Mouse (Mus musculus) adrenal gland, postnatal 14 days (tissue): ENCODE results near the gene Ttc23l. TPM values are rescaled to one million over a fixed set of nuclear protein-coding genes. Genes with fewer than 3 reads are reported as not detected.
"Not testable (repeated sequence)": the region's sequence is repeated elsewhere in the genome, so short reads cannot be mapped to it uniquely, and the experiment has no call there.

Source experiments
- DNase-seq: peaks from one replicate; pipeline ENCODE4 v3.0.0; 2021; ENCODE audit warnings: mixed read lengths
- long read RNA-seq, 2 experiments: library from polyadenylated mRNA; stranded (forward); transcript quantifications; one replicate each; pipeline ENCODE4 v2.0.0; 2021
- total RNA-seq: library from RNA; stranded (reverse); gene quantifications from 2 replicates; pipeline ENCODE4 v1.2.3, GENCODE M21; 2021

Ttc23l gene
- total RNA-seq, result not detected in 2 replicates
- long read RNA-seq, experiment 1, result 0 reads
- long read RNA-seq, experiment 2, result 0 reads

DNA sequence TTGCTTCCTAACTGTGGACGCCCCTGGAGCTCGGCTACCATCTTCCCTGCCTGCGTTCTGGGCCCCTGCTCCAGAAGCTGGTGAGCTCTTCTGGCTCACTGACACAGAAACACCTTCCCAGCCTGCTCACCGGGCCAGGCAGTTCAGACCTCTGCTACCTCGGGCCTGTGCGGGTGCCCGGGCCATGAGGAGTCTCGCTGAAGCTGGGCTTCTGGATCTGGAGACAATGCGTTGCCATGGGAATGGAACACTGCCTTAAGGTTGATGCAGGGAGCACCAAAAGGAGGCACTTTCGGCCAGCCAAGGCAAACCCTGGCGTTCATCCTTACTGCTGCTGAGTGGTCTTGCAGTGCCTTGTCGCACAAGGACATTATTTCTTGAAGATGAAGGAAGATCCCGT lies at the start of gene Ttc23l:
TSS of gene Ttc23l (minus strand) at position 204 of the 400 bp plus-strand sequence.
- no peak for DNase-seq

DNA sequence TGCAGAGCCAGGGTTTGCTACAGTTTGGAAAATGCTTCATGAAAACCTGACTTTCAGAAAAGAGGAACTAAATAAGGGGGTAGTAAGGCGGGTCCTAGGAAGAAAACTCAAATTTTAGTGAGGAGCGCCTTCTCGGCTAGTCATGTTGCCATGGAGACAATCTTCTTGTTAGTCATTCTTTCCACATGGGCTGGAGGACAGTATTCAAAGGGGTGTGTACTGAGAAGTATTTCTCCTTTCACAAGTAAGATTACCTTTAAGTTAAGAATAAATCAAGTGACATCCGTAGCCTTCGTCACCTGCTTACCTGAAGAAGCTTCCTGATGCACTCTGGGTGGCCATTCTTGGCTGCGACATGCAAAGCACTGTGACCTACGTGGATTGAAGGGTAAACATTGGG lies 40.9 kb upstream of the Ttc23l start:
- peak; percentile 21 for DNase-seq

DNA sequence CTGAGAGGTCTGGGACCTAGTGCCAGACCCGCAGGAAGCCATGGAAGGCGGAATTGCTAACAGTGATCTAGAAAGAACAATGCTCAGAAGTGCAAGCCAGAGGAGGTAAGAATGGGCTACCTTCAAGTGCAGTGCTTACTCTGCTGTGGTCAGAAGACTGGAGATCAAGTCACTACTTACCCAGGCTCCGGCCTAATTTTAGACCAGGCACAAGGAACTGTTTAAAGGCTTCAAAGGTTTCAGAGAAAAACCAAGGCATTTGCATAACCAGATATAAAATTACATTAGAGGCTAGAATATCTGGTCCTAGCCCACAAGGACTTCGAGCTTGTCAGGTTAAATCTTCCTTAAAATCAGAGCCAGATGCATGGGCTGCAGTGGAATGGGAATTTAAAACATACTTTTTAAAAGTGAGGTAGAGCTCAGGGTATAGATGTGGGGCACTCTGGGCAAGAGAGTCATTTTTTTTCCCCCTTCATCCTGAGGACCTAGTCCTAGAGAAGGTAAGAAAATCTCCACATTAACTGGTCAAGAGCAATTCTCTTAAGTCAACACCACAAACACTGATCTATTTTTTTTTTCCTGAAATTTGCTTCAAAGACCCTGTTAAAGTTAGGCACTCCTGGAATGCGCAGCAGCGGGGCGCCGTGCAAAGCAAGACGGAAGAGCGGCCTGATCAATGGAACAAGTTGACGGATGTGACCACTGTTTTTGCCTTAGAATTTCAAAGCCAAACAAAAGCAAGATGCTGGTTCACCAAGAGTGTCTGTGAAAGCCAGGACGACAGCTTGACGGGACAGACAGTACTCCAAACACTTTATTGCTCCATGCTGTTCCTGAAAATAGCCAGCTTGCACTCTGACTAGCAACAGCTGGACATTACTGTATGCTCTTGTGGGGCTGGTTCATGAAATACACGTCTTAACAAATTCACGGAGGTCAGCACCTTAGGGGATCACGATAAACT lies 40.1 kb upstream of the Ttc23l start:
- DNase-seq, result no peak

DNA sequence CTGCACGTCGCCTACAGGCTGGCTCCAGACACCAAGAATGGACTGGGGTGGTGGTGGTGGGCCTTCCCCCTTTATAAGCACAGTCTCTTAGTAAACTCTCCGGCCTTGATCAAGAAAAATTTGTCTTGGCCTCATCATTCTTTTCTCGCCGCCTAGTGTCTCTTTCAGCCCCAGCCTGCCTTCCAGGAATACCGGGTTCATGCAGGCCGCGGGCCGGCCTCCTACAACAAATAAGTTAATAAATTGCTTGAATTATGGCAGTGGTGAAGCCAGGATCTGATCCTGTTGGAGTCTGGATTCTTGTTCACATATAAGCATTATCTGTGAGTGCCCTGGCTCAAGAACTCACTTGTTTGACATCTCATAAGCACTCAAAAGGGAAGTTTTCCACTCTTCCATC lies 38.4 kb upstream of the Ttc23l start:
- DNase-seq, result no peak

DNA sequence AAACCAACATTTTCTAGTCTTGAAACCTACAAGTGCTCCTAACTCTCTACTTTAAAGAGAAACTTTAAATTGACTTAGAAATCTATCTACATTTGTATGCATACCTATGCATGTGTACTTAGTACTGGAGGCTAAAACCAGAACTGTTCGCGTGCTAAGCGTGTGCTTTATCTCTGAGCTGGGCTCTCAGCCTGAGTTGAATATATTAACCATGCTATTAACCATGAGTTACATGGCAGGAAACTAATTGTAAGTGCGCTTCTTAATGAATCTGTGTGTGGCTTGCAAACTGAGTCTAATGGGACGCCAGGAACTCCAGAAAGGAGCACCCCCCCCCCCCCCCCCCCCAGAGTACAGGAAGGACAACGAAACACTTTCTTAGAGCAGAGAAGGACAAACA lies 36.9 kb upstream of the Ttc23l start:
- DNase-seq, result no peak

DNA sequence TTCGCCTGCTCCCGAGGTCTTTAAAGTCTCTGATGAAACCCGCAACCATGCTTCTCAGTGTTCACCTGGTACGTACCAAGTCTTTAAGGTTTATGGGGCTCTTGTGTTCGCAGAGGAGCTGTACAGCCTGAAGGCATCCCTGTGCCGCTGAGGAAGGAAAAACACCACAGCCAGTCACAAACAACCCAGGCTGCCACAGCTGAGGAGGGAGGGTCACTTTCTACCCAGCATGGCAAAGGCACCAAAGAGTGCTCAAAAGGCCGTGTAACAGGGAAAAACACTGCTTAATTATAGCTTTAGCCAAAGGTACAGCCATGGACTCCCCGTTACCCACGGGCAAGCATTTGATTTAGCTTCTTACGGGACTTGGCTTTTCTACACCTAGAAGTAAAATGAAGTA lies 36.4 kb upstream of the Ttc23l start:
- no peak for DNase-seq

DNA sequence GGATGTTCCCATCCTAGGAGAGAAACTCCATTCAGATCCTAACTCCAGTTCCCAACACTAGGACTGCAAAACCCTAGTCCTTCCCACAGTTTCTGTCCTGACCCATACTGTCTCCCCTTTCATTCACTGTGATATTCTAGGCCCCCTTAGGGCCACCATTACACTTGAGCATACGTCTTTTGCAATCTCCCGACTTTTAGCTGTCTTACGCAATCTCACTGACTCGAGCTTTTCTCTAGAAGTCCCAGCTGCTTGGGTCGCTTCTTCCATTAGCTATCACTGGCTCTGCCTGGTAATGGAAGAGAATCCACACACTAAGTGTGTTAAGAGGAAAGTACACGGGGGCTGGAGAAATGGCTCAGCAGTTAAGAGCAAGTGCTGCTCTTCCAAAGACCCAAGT lies 34.6 kb upstream of the Ttc23l start:
- DNase-seq, result no peak

DNA sequence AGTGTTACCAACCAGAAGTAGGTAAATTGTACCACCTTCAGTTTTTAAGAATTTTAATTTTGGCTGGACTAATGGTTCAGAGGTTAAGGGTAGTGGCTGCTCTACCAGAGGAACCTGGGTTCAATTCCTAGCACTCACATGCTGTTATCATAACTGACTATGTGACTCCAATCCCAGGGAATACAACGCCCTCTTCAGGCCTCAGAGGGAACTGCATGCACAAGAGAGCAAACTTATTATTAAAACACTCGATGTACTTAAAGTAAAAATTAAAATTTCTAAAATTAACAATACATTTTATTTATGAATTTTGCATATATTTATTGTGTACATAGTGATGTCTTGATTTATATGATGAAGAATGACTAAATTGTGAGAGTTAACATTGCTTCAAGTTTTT lies 28.1 kb upstream of the Ttc23l start:
- no peak for DNase-seq

DNA sequence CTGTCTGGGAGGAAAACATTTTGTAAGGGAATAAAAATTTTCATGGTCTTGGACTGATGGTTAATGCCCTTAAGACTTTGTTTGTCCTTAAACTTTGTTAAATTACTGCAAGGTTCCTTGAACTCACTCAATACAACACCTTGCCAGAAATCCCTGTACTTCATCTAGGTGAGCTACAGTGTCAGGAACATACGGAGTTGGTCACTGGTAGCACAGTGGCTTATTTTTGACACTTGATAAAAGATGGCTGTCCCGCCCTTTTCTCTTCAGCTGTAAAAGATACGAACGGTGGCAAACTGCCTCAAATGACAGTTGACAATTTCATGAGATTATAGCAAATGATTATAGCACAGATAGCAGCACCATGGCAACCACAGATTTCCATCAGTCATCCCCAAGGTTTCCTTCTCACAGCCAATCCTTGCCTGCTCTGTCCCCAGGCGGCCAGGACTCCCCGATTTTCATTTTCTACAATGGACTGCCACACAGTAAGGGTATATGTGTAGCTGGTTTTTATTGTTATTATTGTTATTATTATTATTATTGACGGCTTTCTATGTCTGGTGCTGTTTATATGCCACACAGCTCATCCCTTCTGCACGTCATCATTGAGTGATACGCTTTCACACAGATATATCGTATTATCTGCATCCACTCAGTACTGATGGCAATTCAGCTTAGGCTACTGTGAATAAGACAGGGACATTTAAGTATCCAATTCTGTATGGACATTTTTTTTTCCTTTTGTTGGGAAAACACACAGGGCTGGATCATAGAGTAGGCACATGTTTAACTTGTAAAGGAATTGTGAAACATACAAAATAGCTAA lies 26.1 kb upstream of the Ttc23l start:
- DNase-seq, result no peak

DNA sequence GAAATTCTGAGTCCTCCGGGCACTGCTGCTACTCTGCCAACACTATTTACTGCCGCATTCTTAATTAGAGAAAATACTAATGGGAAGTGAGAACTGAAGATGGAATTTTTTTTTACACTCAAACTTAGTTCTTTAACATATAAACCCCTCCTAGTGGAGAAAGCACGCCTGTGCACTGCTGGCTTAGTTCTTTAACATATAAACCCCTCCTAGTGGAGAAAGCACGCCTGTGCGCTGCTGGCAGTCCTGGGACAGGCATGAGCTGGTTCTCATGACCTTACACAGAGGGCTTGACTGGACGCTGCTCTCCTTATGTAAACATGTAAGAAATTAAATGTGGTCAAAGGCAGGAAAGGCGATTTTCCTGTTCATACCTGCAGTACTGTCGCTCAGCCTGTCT lies 24.9 kb upstream of the Ttc23l start:
- DNase-seq, result peak; percentile 78

DNA sequence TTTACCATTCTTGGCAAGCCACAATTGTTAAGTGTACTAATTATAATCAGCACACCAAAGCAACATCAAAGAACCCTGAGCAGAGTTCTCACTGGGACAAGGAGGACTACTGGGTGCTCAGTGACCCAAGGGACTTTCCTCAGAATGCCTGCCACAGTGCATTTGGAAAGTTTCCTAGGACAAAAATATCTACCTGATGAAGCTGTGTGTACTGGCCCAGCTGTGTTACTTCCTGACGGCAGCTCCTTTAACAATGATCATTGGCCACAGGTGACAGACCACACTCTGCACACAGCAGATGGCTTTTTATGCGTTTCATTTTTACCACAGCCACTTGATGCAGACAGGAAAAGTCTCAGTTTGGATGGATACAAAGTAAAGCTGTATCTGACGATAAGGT lies 20.7 kb upstream of the Ttc23l start:
- DNase-seq, result no peak

DNA sequence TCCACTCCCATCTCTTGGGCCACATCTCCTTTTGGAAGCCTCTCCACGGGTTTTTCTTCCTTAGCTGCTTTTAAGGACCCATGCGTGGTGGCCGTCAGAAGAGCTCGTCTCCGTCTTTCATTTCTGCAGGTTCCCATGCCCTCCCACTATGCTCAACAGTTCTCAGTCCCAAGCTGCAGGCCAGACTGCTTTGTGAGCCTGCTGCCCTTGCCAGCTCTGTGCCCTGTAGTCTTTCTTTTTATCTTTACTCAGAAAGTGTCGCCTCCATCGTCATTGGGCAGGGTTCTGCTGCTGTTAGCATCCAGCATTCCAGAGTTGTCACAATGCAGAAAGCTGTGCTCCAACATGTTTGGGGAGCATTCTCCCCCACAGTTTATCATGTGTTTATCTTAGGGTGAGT lies 8.0 kb upstream of the Ttc23l start:
- no peak for DNase-seq

DNA sequence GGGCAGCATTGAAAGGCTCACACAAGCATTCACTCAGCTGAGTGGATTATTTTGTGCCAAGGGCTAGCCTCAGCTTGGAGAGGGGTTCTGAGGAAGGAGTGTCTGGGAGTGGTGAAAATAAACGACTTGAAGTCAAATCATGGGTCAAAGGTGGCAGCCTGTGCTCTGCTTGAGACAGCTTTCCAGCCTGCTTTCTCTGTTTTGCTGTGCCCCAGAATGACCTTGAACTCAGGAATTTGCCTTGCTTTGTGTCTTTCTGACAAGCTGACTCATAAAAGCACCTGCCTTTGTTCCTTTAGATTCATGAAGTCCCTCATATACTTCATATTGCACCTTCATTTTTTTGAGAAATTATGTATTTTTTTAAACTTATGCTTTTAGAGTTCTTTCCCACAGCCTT lies 5.7 kb upstream of the Ttc23l start:
- DNase-seq, result no peak

DNA sequence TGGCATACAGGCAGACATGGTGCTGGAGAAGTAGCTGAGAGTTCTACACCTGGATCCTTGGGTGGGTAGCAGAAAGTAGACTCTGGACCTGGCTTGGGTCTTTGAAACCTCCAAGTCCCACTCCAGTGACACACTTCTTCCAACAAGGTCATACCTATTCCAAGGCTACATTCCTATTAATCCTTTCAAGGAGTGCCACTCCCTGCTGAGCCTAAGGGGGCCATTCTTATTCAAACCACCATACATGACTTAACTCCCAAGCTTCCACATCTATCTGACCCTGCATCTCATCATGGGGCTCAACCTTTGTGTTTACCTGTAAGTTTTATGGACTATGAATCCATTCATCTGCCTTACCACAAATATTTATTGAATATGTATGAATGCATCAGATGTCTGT lies 3.8 kb upstream of the Ttc23l start:
- no peak for DNase-seq

DNA sequence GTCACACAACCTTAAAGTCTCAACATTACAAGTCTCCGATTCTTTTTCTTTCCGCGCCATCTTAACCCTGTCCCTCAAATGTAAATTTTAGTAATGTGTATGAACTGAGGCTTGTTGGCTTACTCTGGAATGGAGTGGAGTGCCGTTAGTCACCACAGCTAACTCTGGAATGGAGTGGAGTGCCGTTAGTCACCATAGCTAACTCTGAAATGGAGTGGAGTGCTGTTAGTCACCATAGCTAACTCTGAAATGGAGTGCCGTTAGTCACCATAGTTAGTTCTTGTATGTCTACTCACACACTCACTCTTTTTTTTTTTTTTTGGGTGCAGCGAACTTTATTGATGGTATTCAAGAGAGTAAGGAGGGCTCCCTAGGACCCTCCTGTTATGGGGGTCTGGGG lies 1.5 kb upstream of the Ttc23l start:
- DNase-seq, result no peak

DNA sequence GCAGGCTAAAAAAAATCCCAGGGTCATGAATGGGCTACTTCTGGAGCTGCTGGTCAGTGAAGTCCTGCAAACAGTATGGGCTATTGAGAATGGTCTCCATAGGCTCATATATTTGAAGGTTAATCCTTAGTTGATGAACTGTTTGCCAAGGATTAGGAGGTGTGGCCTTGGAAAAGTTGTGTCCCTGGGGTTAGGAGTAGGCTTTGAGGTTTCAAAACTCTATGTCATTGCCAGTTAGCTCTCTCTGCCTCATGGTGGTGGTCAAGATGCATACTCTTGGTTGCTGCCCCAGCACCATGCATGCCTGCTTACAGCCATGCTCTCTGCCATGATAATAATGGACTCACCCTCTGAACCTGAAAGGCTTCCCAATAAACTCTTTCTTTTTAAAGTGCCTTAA lies 4.1 kb downstream of the Ttc23l start:
- DNase-seq, result no peak

DNA sequence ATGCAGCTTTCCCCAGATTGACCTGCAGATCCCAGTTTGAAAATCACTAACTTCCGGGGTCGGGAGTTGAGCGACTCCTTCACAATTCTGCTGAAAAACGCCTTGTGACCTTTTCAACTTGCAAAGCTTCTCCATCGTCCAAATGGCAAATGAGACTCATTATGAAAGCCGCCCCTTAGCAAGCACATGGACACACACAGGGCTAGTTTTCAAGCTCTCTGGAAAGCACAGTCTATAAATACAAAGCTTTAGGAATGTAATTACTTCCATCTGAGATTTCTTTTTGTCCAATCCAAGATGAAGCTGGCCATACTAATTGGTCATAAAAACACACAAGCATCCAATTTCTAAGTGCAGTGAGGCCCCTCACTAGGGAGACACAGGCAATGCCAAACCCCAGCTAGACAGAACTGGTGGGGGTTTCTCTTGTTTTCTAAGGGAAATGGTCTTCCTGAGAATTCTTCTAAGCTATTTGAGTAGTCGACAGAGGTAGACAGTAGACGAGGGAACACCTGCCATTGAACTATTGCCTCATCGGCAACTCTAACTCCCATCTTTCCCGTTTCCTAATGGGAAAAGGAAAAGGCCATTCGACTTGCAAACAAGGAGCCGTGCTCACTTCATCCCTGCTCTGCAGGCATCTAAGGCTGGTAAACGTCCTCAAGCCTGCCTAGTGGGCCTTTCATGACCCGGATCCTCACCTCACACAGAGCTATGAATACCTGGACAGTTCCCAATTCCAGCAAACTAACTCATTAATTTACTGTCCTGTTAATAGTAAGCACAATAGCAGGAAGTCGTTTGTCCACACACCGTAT lies 18.0 kb downstream of the Ttc23l start:
- no peak for DNase-seq

DNA sequence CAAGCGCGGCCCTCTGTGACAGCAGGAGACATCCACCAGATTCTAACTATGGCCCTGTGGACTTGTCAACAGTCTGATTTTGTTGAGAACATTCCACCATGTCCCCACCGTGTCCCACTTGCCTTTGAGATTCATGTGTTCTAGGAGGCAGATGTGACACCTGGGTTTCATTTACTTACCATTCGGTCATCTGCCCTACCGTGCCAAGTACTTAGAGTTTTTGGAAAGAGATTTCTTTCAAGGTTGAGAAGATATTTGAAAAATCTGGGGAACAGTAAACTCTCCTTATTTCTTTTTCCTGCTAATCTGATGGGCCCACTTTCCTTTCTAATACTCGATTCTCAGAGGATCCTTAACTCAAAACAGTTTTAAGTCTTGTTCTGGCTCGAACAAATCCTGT lies 22.5 kb downstream of the Ttc23l start:
- no peak for DNase-seq

DNA sequence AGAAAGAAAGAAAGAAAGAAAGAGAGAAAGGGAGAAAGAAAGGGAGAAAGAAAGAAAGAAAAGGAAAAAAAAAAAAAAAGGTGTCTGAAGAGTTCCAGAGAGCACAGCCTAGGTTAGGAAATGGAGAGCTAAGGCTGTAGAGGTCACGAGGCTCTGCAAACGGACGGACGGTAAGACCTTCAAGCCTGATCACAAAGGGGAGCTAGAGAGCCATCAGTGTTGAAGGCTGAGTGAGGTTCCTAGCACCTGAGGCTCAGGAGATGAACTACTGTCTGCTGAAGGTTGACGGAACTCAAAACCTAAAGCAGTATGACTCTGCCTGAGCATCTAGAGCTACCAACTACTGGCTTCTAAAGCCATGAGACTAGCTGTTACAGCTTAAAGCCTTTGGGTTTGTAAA lies 23.9 kb downstream of the Ttc23l start:
- no peak for DNase-seq

DNA sequence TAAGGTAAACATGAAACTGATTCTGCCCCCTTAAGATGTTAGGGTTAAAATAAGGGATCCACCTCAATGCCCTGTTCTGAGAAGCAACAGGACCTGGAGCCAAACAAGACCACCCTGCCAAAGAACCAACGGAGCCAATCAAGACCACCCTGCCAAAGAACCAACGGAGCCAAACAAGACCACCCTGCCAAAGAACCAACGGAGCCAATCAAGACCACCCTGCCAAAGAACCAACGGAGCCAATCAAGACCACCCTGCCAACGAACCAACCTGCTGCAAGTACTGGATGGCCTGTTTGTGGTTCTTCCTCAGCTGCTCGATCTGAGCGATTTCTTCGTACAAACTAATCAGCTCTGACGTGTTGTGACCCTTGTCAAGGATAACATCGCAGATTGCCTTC lies 25.1 kb downstream of the Ttc23l start:
- DNase-seq, result not testable (repeated sequence)

DNA sequence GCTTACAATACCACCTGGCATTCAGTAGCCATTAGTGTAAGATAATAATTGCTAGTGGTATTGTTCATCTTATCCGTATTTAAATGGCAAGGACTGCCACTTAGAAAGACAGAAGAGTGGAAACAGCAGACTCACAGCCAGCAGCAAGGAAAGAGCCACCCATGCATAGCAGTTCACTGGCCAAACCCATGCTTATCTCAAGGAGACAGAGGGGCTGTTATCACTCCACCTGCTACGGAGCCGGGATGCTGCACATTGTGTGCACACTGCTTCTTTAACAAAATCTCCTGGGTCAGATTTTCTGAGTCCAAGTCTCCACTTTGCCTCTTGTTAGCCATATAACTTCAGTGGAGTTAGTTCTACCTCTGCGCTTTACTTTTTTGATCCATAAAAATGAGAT lies 27.1 kb downstream of the Ttc23l start:
- DNase-seq, result no peak

DNA sequence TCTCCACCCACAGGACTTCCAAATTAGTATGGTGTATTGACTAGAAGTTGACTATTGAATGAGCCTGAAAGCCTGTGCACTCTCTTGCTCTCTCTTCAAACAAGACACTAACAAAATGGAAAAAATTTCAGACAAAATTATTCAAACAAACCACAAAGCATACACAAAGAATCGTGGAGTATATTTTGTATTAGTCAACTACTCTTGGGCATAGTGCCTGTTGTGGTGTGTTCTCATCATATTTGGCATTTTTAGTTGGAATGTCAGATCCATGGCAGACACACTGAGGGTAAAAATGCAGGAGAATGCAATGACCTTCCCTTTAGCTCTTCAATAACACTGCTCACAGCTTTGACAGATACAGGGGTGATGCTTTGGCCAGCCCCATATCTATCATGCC lies 32.6 kb downstream of the Ttc23l start:
- no peak for DNase-seq

DNA sequence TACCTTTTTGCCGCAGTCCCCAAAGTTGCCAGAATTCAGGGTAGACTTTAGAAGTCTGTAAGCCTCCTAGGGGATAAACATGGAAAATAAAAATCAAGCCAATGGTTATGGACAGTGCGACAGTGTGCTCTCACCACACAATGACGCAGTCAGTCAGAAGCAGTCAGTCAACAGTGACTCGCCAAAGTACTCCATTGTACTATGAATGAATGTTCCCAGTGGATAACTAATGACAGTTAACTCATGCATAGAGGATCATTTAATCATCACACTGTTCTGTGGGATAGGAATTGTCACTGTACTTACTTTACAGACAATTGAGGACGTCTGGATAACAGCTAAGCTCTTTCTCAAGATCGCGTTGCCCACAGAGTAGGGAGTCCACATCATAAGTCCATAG lies 43.3 kb downstream of the Ttc23l start:
- DNase-seq, result no peak
